Mouse (Mus musculus) hindbrain, postnatal 0 days (tissue): ENCODE data around the gene Dab2ip. TPM values are rescaled to one million over a fixed set of nuclear protein-coding genes. Genes with fewer than 3 reads are reported as not detected.

Source experiments
- ATAC-seq: fragments of 200-750 bp; cut with Nextera tagmentation; 2 replicates; pipeline ENCODE4 v1.8.0; 2017; ENCODE audit warnings: mild to moderate bottlenecking, moderate TSS enrichment, moderate library complexity
- DNase-seq: peaks from one replicate; pipeline ENCODE4 v3.0.0-alpha.2; 2015; ENCODE audit warnings: low spot score
- H3K27ac ChIP-seq: fragments of 300-500 bp; sonication (generic); 2 replicates; pipeline ENCODE4 v1.5.1; 2014; ENCODE audit warnings: mild to moderate bottlenecking
- H3K27me3 ChIP-seq: fragments of 300-500 bp; sonication (generic); 2 replicates; pipeline ENCODE4 v1.6.1; 2014; ENCODE audit warnings: low read length, mixed read lengths; ENCODE audit not compliant: insufficient read depth
- H3K36me3 ChIP-seq: fragments of 300-500 bp; sonication (generic); 2 replicates; pipeline ENCODE4 v1.6.1; 2014; ENCODE audit warnings: low read length, mixed read lengths; ENCODE audit not compliant: insufficient read depth
- H3K4me1 ChIP-seq: fragments of 300-500 bp; sonication (generic); 2 replicates; pipeline ENCODE4 v1.6.1; 2014; ENCODE audit warnings: antibody characterized with exemption, low read length, mixed read lengths; ENCODE audit not compliant: insufficient read depth
- H3K4me2 ChIP-seq: fragments of 300-500 bp; sonication (generic); 2 replicates; pipeline ENCODE4 v1.6.1; 2014; ENCODE audit warnings: low read depth, mild to moderate bottlenecking, low read length, moderate library complexity, mixed read lengths
- H3K4me3 ChIP-seq: fragments of 300-500 bp; sonication (generic); 2 replicates; pipeline ENCODE4 v1.5.1; 2014; ENCODE audit warnings: low read length
- H3K9ac ChIP-seq: fragments of 300-500 bp; sonication (generic); replicated peaks from 2 replicates; pipeline ENCODE4 v1.6.1; 2014; ENCODE audit warnings: mild to moderate bottlenecking, low read length, moderate library complexity, mixed read lengths
- H3K9me3 ChIP-seq: fragments of 300-500 bp; sonication (generic); 2 replicates; pipeline ENCODE4 v1.6.1; 2016; ENCODE audit warnings: low read length, mixed read lengths
- CTCF ChIP-seq: IDR thresholded peaks from 2 replicates; pipeline ENCODE4 v1.5.1; 2016; ENCODE audit warnings: antibody characterized with exemption, control low read depth, low read depth
- WGBS: fragments of 180-500 bp; shearing (Covaris S2); extraction: QIAGEN DNeasy Blood & Tissue Kit; methylation state at CpG from one replicate; pipeline ENCODE4 v1.1.7; 2014; 5-methylcytosine and 5-hydroxymethylcytosine counted together
- polyA plus RNA-seq: library from polyadenylated mRNA; unstranded; fragments of >200 nt; fragmentation: Nextera tagmentation; extraction: Ambion mirVana; gene quantifications from 2 replicates; pipeline ENCODE4 v1.2.1, GENCODE M21; 2015
- total RNA-seq: library from RNA; depleted of rRNA; stranded (reverse); fragments of >200 nt; gene quantifications from 2 replicates; pipeline ENCODE4 v1.2.3, GENCODE M21; 2014

Dab2ip gene
- total and polyA plus RNA-seq, 2 experiments from 2014 or later: 64.5 to 161 TPM

GRCm38 (mm10) chr2:35691257-35692049, 133.4 kb downstream of the Dab2ip start:
- ATAC-seq (peak; percentile 39; the same call in 1 of the 2 replicates), DNase-seq (no peak)
- Histone ChIP-seq H3K9ac (no peak overlapping the region), H3K9me3 (no peaks in the 10 kb centered on the region), H3K27me3 (no peaks in the 10 kb centered on the region), H3K36me3 (no peaks in the 10 kb centered on the region), H3K4me3 (no peak overlapping the region), H3K4me2 (no peak overlapping the region), H3K4me1 (peaks cover 40% of the 10 kb centered on the region), H3K27ac (peak overlapping the region; percentile 29; the same call in 1 of the 2 replicates)
- 28% methylated on average over 7 of the region's 7 CpGs for WGBS
- TF ChIP-seq CTCF: no peak

DNA sequence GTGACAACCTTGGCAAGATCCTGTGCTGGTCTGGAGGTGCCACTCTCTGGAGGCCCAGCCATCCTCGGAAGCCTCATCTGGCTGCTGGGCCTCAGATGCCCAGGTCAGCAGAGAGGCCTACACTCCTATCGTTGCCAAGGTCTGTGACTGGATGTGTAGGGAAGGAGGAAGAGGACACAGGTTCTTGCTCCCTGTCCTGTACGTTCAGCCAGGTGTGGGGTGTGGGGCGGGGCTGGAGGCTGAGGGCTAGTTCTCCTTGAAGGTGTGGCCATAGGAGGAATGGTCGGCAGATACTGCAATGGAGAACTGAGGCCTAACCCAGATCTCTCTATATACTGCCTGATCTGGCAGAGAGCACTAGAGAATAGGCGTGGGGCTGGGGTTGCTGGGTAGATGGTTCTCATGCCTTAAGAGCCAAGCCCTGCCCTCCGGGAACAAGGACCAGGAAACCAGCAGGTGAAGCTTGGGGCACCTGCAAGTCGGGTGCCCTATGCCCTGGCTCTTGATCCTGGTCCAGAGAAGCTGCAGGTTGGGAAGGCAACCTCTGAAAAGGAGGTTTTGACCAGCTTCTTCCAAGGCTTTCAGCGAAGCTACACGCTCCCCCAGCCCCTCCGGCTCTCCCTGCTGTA, 134.3 kb downstream of the Dab2ip start:
- Histone ChIP-seq H3K27ac (no peak overlapping the region), H3K9me3 (no peaks in the 10 kb centered on the region), H3K27me3 (no peaks in the 10 kb centered on the region), H3K4me3 (no peak overlapping the region), H3K4me2 (no peak overlapping the region), H3K36me3 (no peaks in the 10 kb centered on the region), H3K4me1 (peaks cover 46% of the 10 kb centered on the region), H3K9ac (no peak overlapping the region)
- ATAC-seq (no peak), DNase-seq (no peak)
- TF ChIP-seq CTCF: no peak
- WGBS: 87% methylated on average over 11 of the region's 11 CpGs

DNA sequence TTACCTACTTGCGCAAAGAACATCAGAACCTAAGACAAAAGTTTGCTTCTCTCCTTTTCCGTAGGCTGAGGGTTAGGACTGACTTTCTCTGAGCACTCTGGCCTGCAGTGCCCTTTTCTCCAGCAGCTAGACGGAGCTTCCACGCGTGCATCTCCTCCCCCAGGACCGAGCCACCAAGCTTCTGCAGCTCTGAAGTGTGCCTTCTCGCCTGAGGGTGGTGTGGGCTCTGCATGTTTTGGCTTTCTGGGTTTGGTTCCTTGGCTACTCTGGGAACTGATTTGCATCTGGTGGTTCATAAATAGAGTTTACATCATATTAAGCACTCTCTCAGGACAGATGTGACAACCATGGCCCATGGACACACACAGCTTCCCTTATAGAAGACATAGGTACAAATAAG, 135.0 kb downstream of the Dab2ip start:
- no peak overlapping the region for H3K9ac ChIP-seq
- H3K9me3 ChIP-seq: no peaks in the 10 kb centered on the region
- WGBS: 57% methylated on average over 7 of the region's 7 CpGs
- H3K4me2 ChIP-seq: no peak overlapping the region
- H3K36me3 ChIP-seq: no peaks in the 10 kb centered on the region
- H3K4me1 ChIP-seq: peaks cover 41% of the 10 kb centered on the region
- no peak overlapping the region for H3K27ac ChIP-seq
- ATAC-seq (no peak), DNase-seq (no peak)
- H3K4me3 ChIP-seq: no peak overlapping the region
- TF ChIP-seq CTCF: no peak
- H3K27me3 ChIP-seq: no peaks in the 10 kb centered on the region

DNA sequence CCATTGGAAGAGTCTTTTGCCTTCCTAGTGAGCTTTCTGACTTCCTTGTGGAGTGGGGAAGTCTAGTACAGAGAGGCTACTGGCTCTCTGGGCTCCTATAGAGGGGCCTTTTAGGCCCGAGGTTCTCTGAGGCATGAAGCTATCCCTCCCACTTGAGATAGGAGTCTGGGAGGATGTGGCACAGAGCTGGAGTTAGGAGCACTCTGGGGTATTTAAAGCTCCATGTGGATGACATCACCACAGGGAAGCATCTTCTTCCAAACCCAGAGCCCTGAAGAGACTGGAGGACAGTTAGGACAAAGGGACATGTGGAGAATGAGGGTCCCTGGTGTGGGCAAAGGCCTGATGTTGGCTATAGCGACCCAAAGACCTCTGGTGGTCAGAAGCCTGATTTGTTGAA, 136.0 kb downstream of the Dab2ip start:
- no peaks in the 10 kb centered on the region for H3K9me3 ChIP-seq
- H3K4me3 ChIP-seq: no peak overlapping the region
- no peak for TF ChIP-seq CTCF
- peaks cover 40% of the 10 kb centered on the region for H3K4me1 ChIP-seq
- no peaks in the 10 kb centered on the region for H3K27me3 ChIP-seq
- no peak overlapping the region for H3K27ac ChIP-seq
- H3K4me2 ChIP-seq: no peak overlapping the region
- H3K36me3 ChIP-seq: no peaks in the 10 kb centered on the region
- ATAC-seq (no peak), DNase-seq (no peak)
- WGBS: 52% methylated on average over 2 of the region's 2 CpGs
- H3K9ac ChIP-seq: no peak overlapping the region

DNA sequence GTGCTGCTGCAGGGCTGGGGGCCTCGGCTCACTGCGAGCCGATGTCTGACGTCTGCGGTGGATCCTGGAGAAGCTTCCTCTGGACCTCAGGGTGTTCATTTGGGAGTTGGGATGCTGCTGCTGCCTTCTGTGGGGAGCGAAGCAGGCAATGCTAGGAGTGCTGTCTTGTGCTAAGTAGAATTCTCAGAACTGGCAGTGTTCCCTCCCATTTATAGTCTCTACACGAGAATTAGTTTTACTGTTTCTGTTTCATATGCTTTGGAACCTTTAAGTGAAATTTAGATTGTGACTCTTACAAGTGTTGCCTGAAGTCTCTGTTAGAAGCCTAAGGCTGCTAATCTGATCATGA, 138.1 kb downstream of the Dab2ip start:
- Histone ChIP-seq H3K9ac (no peak overlapping the region), H3K27me3 (no peaks in the 10 kb centered on the region), H3K27ac (no peak overlapping the region), H3K9me3 (no peaks in the 10 kb centered on the region), H3K36me3 (no peaks in the 10 kb centered on the region), H3K4me2 (no peak overlapping the region), H3K4me3 (no peak overlapping the region), H3K4me1 (peaks cover 28% of the 10 kb centered on the region)
- WGBS: 59% methylated on average over 7 of the region's 7 CpGs
- DNase-seq (no peak), ATAC-seq (no peak)
- TF ChIP-seq CTCF: no peak

DNA sequence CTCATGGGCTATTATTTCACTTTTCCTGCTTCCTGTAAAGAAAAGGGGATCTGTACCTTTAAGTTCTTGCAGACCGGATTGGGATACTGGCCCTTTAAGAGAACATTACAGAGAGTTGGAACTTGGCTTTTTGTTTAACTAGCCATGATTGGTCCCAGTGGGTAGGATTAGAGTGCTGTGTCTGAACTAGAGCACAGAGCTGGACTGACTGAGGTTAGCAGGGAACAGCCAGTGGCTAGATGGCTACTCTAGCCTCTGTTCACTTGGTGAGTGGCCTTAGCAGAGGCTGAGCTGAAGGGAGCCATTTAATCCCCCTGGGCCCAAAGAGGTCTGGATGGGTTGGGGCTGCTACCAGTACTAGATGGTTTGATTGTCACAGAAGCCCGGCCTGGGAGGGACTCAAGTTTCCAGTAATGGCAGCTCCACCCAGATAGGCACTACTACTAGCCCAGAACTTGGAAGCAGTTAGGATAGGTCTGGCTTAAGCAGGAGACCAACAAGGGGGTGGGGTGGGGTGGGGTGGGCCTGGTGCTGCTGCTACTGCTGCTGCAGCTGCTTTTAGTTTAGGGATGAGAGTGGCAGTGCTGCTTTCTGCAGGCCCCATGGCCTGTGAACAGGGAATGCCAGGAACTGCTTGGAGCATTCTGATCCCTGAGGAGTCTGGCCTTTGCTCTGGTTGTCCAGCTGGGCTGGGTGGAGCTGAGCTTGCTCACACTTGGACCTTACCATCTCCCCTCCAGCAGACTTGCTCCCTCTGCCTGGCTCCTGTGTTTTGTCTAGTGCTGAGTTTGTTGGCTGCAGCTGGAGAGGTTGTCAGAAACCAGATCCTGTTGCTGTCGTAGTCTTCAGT, 138.7 kb downstream of the Dab2ip start:
- DNase-seq (peak; percentile 56), ATAC-seq (peak; percentile 33; the same call in 1 of the 2 replicates)
- Histone ChIP-seq H3K27ac (peak overlapping the region; percentile 36; the same call in 1 of the 2 replicates), H3K4me2 (peak overlapping the region; percentile 30), H3K9ac (no peak overlapping the region), H3K4me3 (no peak overlapping the region), H3K9me3 (no peaks in the 10 kb centered on the region), H3K27me3 (no peaks in the 10 kb centered on the region), H3K4me1 (peaks cover 28% of the 10 kb centered on the region), H3K36me3 (no peaks in the 10 kb centered on the region)
- 43% methylated on average over 3 of the region's 3 CpGs for WGBS
- TF ChIP-seq CTCF: no peak
